Mouse (Mus musculus): Measurements from ENCODE around the gene Klhl11. TPM values are rescaled to one million over a fixed set of nuclear protein-coding genes. Genes with fewer than 3 reads are reported as not detected.

Gene Klhl11
- polyA plus RNA-seq, 1 experiment = 20.9 TPM

GRCm38 (mm10) chr11:100505997-100506396 is 33.5 kb upstream of the Klhl11 start:
- Histone ChIP-seq H3K27ac (ENCODE audit: insufficient read depth, low read length) (no peak overlapping the region), H3K4me1 (ENCODE audit: control insufficient read depth, insufficient read depth, low read length) (no peaks in the 10 kb centered on the region), H3K4me3 (ENCODE audit: insufficient read depth, low read length) (no peak overlapping the region)
- TF ChIP-seq CTCF (IDR thresholded peaks at IDR 0.05; ENCODE audit: borderline replicate concordance, insufficient read depth, low read length) = no peak
- TF ChIP-seq POLR2A (IDR thresholded peaks at IDR 0.05; ENCODE audit: low read depth, low read length) = no peak

DNA sequence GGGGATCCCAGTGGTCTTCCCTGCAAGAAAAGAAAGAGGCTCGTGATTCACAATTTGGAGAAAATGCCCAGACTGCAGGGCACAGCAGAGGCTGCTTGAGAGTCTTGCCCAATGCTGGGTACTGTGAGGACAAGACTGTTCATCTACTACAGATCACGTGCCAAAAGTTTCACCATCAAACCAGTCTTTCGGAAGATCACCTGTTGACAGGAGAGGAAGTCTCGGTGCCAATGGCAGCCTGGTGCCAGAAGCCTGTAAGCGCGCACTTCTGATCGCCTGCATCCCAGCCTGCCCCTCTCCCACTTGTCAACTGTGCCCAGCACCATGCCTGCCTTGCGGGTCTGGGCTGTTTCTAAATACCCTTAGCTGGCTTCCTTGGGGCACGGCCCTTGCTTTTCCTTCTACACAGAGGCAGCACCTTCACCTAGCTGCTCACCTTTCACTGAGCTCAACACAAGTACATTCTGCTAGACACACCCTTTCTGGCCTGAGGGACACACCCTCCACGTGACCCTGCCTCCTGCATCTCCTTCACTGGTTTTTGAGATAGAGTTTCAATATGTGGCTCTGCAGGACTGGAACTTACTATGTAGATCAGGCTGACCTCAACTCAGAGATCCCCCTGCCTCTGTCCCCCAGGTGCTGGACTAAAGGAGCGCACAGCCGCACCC is 32.6 kb upstream of the Klhl11 start:
- H3K4me1 ChIP-seq (ENCODE audit: control insufficient read depth, insufficient read depth, low read length) = no peaks in the 10 kb centered on the region
- no peak overlapping the region for H3K27ac ChIP-seq (ENCODE audit: insufficient read depth, low read length)
- H3K4me3 ChIP-seq (ENCODE audit: insufficient read depth, low read length) = no peak overlapping the region
- TF ChIP-seq CTCF (IDR thresholded peaks at IDR 0.05; ENCODE audit: borderline replicate concordance, insufficient read depth, low read length) (no peak), POLR2A (IDR thresholded peaks at IDR 0.05; ENCODE audit: low read depth, low read length) (no peak)

DNA sequence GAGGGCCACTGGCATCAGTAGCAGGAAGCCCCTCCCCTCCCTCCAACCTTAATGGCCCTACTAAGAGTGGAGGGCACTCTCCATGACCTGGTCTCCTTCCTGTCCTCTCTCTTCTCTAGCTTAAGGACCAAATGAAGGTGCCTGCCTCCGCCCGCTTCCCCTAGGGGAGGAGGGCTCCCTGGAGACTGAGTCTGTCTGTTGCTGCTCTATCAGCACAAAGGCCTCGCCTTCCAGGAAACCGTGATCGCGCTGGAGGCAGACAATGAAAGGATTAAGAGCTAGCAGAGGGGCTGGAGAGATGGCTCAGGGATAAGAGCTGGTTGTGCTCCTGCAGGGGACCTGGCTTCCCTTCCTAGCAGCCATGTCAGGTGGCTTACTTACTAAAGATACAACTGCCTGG is 28.8 kb upstream of the Klhl11 start:
- no peaks in the 10 kb centered on the region for H3K4me1 ChIP-seq (ENCODE audit: control insufficient read depth, insufficient read depth, low read length)
- TF ChIP-seq POLR2A (IDR thresholded peaks at IDR 0.05; ENCODE audit: low read depth, low read length) (no peak), CTCF (IDR thresholded peaks at IDR 0.05; ENCODE audit: borderline replicate concordance, insufficient read depth, low read length) (no peak)
- no peak overlapping the region for H3K4me3 ChIP-seq (ENCODE audit: insufficient read depth, low read length)
- H3K27ac ChIP-seq (ENCODE audit: insufficient read depth, low read length) = no peak overlapping the region

- H3K27ac ChIP-seq (ENCODE audit: insufficient read depth, low read length) = no peak overlapping the region
- TF ChIP-seq POLR2A (IDR thresholded peaks at IDR 0.05; ENCODE audit: low read depth, low read length) (no peak), CTCF (IDR thresholded peaks at IDR 0.05; ENCODE audit: borderline replicate concordance, insufficient read depth, low read length) (no peak)
Observed at GRCm38 (mm10) chr11:100500651-100501050, 28.1 kb upstream of the Klhl11 start.

DNA sequence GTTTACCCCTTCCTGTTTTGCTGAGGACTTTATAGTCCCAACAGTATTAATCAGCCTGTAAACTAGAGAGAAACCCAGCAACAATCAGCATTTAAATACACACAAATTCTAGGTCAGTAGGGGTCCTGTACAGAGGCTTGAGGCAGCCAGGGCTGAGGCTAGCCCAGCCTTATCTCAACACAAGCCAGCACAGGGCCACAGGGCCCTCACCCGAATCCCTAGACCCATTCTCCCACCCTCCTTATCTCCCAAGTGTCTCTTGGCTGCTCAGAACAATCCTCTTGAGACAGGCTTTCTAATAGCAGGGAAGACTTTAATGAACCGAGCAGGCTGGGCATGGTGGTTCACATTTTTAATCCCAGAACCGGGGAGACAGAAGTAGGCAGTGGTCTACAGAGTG is 27.7 kb upstream of the Klhl11 start:
- Histone ChIP-seq H3K4me3 (ENCODE audit: insufficient read depth, low read length) (no peak overlapping the region), H3K27ac (ENCODE audit: insufficient read depth, low read length) (no peak overlapping the region), H3K4me1 (ENCODE audit: control insufficient read depth, insufficient read depth, low read length) (no peaks in the 10 kb centered on the region)
- TF ChIP-seq POLR2A (IDR thresholded peaks at IDR 0.05; ENCODE audit: low read depth, low read length) = no peak
- TF ChIP-seq CTCF (IDR thresholded peaks at IDR 0.05; ENCODE audit: borderline replicate concordance, insufficient read depth, low read length) = no peak

More at GRCm38 (mm10) chr11:100500651-100501050, 28.1 kb upstream of the Klhl11 start:
- Histone ChIP-seq H3K4me1 (ENCODE audit: control insufficient read depth, insufficient read depth, low read length) (no peaks in the 10 kb centered on the region), H3K4me3 (ENCODE audit: insufficient read depth, low read length) (no peak overlapping the region)

DNA sequence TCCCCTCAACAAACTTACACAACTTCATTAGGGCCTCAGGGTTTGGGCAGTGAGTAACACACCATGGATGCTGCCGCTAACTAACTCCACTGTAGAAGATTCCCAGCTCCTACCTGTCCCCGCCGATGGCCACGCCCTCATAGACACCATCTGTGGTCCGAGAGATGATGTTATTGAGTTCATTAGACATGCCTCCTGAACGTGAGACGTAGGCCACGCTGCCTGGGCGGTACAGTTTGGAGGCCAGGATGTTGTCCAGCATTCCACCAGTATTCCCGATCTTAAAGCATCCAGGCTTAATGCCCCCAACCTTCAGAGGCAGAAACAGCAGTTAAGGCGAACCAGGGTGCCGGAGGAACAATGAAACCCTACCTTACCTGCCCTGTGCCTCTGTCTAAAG is 21.2 kb upstream of the Klhl11 start:
- no peak overlapping the region for H3K4me3 ChIP-seq (ENCODE audit: insufficient read depth, low read length)
- H3K27ac ChIP-seq (ENCODE audit: insufficient read depth, low read length) = no peak overlapping the region
- no peaks in the 10 kb centered on the region for H3K4me1 ChIP-seq (ENCODE audit: control insufficient read depth, insufficient read depth, low read length)
- TF ChIP-seq CTCF (IDR thresholded peaks at IDR 0.05; ENCODE audit: borderline replicate concordance, insufficient read depth, low read length) = no peak
- TF ChIP-seq POLR2A (IDR thresholded peaks at IDR 0.05; ENCODE audit: low read depth, low read length) = no peak

- Histone ChIP-seq H3K27ac (ENCODE audit: insufficient read depth, low read length) (no peak overlapping the region), H3K4me1 (ENCODE audit: control insufficient read depth, insufficient read depth, low read length) (no peaks in the 10 kb centered on the region), H3K4me3 (ENCODE audit: insufficient read depth, low read length) (no peak overlapping the region)
- no peak for TF ChIP-seq CTCF (IDR thresholded peaks at IDR 0.05; ENCODE audit: borderline replicate concordance, insufficient read depth, low read length)
- TF ChIP-seq POLR2A (IDR thresholded peaks at IDR 0.05; ENCODE audit: low read depth, low read length) = no peak
Observed at GRCm38 (mm10) chr11:100490951-100491350, 18.4 kb upstream of the Klhl11 start.

DNA sequence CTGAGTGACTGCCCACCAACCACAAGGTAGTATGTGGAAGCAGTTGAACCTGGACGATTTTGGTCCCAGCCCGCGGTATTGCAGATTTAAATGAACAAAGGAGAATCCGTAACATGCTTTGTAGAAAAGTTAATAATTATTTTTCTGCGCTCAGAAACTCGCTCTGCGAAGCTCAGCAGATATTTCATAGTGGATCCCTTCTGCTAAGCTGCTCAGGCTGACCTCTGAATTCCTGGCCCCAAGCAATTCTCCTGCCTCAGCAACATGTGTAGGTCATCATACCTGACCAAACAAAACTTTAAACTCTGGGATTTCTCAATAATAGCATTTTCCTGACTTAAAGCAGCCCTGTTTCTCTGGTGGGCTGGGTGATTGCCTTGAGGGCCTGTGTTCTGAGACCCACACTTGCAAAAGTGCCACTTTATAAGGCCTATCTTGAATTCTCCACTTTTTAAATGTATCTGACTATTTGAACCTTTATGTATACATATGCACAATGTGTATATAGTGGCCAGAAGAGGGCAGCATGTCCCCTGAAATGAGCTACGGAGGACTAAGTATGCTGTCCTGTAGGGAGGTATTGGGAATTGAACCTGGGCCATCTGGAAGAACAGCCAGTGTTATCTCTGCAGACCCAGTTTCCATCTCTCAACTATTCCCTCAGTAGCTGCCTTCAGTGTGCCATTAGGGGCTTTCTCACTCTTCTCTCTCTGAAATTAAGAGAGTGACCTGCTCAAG is 13.4 kb upstream of the Klhl11 start:
- Histone ChIP-seq H3K4me3 (ENCODE audit: insufficient read depth, low read length) (no peak overlapping the region), H3K27ac (ENCODE audit: insufficient read depth, low read length) (no peak overlapping the region), H3K4me1 (ENCODE audit: control insufficient read depth, insufficient read depth, low read length) (no peaks in the 10 kb centered on the region)
- TF ChIP-seq CTCF (IDR thresholded peaks at IDR 0.05; ENCODE audit: borderline replicate concordance, insufficient read depth, low read length) (no peak), POLR2A (IDR thresholded peaks at IDR 0.05; ENCODE audit: low read depth, low read length) (no peak)

- TF ChIP-seq POLR2A (IDR thresholded peaks at IDR 0.05; ENCODE audit: low read depth, low read length) (no peak), CTCF (IDR thresholded peaks at IDR 0.05; ENCODE audit: borderline replicate concordance, insufficient read depth, low read length) (no peak)
- H3K4me1 ChIP-seq (ENCODE audit: control insufficient read depth, insufficient read depth, low read length) = no peaks in the 10 kb centered on the region
- no peak overlapping the region for H3K27ac ChIP-seq (ENCODE audit: insufficient read depth, low read length)
- H3K4me3 ChIP-seq (ENCODE audit: insufficient read depth, low read length) = no peak overlapping the region
Observed at GRCm38 (mm10) chr11:100484461-100484860, 11.9 kb upstream of the Klhl11 start.

DNA sequence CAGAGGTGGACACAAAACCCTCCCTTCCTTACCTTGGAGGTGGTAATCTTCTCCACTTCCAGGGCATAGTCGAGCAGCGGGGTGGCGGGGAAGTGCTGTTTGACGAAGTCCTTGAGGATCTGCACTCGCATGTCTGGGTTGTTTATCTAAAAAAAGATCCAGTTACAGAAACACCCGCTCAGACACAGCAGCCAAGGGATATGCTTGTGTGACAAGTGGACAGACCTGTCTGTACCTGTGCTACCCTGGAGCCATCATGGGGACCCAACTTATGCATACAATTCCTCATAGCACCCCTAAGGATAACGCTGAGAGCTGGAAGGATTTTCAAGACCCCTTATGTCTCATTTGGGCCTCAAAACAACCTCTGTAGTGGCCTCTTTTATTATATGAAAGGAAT is 6.6 kb upstream of the Klhl11 start:
- H3K4me1 ChIP-seq (ENCODE audit: control insufficient read depth, insufficient read depth, low read length) = no peaks in the 10 kb centered on the region
- H3K4me3 ChIP-seq (ENCODE audit: insufficient read depth, low read length) = no peak overlapping the region
- H3K27ac ChIP-seq (ENCODE audit: insufficient read depth, low read length) = no peak overlapping the region
- TF ChIP-seq POLR2A (IDR thresholded peaks at IDR 0.05; ENCODE audit: low read depth, low read length) = no peak
- no peak for TF ChIP-seq CTCF (IDR thresholded peaks at IDR 0.05; ENCODE audit: borderline replicate concordance, insufficient read depth, low read length)

Measured in embryonic fibroblast, embryonic 13.5 days (primary cell).